Comparison of ENCODE assay signal across 9 mouse cellular contexts in the genomic region with DNA sequence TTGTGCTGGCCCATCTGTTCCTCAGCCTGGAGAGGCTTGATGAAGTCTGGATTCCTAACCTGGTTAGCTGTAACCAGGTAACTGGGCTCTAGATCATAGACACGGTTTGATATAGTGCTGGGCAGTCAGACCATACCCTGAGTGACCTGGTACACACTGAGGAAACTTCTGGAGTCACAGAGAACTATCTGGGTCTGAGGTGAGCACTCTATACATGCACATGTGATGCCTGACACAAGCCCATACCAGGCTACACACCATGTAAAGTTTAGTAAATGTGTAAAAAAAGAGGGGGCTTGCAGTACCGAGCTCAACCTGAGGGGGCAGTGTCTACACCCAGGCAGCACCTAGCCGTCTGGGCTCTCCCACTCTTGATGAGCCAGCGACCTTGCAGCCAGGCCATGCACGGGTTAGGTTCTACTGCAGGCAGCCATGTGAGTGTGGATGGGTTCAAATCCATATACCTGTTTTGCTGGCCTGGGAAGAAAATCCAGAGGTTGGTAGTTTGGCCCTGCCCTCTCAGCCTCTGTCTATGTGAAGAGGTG.
A peak's percentile ranks its signal among the peaks of the same experiment; 100 is the strongest.
DNase-seq lines count a peak whose midpoint lies in the region; ATAC-seq and TF ChIP-seq lines count a peak whose summit lies in the region.
"Had no signal": no experiment of that assay in that cellular context is flagged by ENCODE, and none has a peak within 500 bp of the region (broad histone marks: within the 10 kb centered on the region; RNA-seq: fewer than 3 reads in every experiment).

No protein-coding gene starts in this region.

- WGBS in cerebellum, adult 2 months = 28% methylated on average over 5 of the region's 5 CpGs
- 20% methylated on average over 5 of the region's 5 CpGs for WGBS in kidney, postnatal 0 days
- 17% methylated on average over 5 of the region's 5 CpGs for WGBS in lung, embryonic 15.5 days

- TF ChIP-seq CTCF in cerebellum, adult 2 months (IDR thresholded peaks at IDR 0.05; ENCODE audit: borderline replicate concordance, insufficient read depth, low read depth, low read length) = peak; percentile 98
- peak; percentile 93 for TF ChIP-seq CTCF in kidney, postnatal 0 days (IDR thresholded peaks at IDR 0.05; ENCODE audit: low read depth)

- ATAC-seq in kidney, postnatal 0 days (replicated peaks; ENCODE audit: low FRiP score, low read depth) = peak; percentile 45; the same call in 1 of the 2 replicates
- peak; percentile 35; the same call in 1 of the 2 replicates for ATAC-seq in lung, embryonic 15.5 days (ENCODE audit: borderline replicate concordance, extremely low read depth, low FRiP score, low TSS enrichment)

- DNase-seq in gastrocnemius, adult 18-20 months (ENCODE audit: low spot score) = peak; percentile 27
- no peak for DNase-seq in gastrocnemius, postnatal 25 days
- DNase-seq in MEL-GATA-1-ER (ENCODE audit: extremely low read depth, low read depth) = peak; percentile 36
- peak; percentile 65 to 73 for DNase-seq in cerebellum, adult 2 months
- peak; percentile 35 to 37 for DNase-seq in frontal cortex, postnatal 25 days (ENCODE audit: low spot score in 2 of 2)
- DNase-seq in kidney, postnatal 0 days (ENCODE audit: low spot score) = peak; percentile 79
- peak; percentile 13 for DNase-seq in skeletal muscle tissue, adult 2 months (ENCODE audit: low read depth, low spot score)

- H3K4me3 ChIP-seq in cerebellum, adult 2 months (replicated peaks; ENCODE audit: insufficient read depth, low read depth, low read length) = no peak overlapping the region
- no peak overlapping the region for H3K4me3 ChIP-seq in kidney, postnatal 0 days (replicated peaks; ENCODE audit: low read depth, low read length)
- no peak overlapping the region for H3K4me3 ChIP-seq in lung, embryonic 15.5 days
- H3K4me3 ChIP-seq: limb, embryonic 13.5 days had no signal

- no peak overlapping the region for H3K9ac ChIP-seq in kidney, postnatal 0 days (ENCODE audit: low read depth, low read length)
- no peak overlapping the region for H3K9ac ChIP-seq in lung, embryonic 15.5 days
- H3K9ac ChIP-seq: limb, embryonic 13.5 days had no signal

- H3K4me2 ChIP-seq in kidney, postnatal 0 days (ENCODE audit: low read length) = no peak overlapping the region
- no peak overlapping the region for H3K4me2 ChIP-seq in lung, embryonic 15.5 days
- H3K4me2 ChIP-seq: limb, embryonic 13.5 days had no signal

- H3K9me3 ChIP-seq in kidney, postnatal 0 days (replicated peaks; ENCODE audit: low read length) = no peaks in the 10 kb centered on the region
- H3K9me3 ChIP-seq in lung, embryonic 15.5 days = no peaks in the 10 kb centered on the region

- peaks cover 44% of the 10 kb centered on the region for H3K4me1 ChIP-seq in cerebellum, adult 2 months (ENCODE audit: control insufficient read depth, insufficient read depth, low read length)
- no peaks in the 10 kb centered on the region for H3K4me1 ChIP-seq in kidney, postnatal 0 days (replicated peaks; ENCODE audit: insufficient read depth, low read length)
- no peaks in the 10 kb centered on the region for H3K4me1 ChIP-seq in lung, embryonic 15.5 days
- H3K4me1 ChIP-seq: limb, embryonic 13.5 days had no signal

- 0 out of 2 replicates have a peak, but pooled peaks cover 9% of the 10 kb centered on the region for H3K36me3 ChIP-seq in kidney, postnatal 0 days (ENCODE audit: insufficient read depth, low read length)
- peaks cover 10% of the 10 kb centered on the region; the same call in 1 of the 2 replicates for H3K36me3 ChIP-seq in lung, embryonic 15.5 days

- TF ChIP-seq POLR2A in cerebellum, adult 2 months (IDR thresholded peaks at IDR 0.05; ENCODE audit: borderline replicate concordance, insufficient read depth, low read length) = no peak

- H3K27ac ChIP-seq in cerebellum, adult 2 months (ENCODE audit: insufficient read depth, low read length) = no peak overlapping the region
- no peak overlapping the region for H3K27ac ChIP-seq in kidney, postnatal 0 days
- no peak overlapping the region for H3K27ac ChIP-seq in lung, embryonic 15.5 days
- H3K27ac ChIP-seq: limb, embryonic 13.5 days had no signal

- H3K27me3 ChIP-seq in cerebellum, adult 2 months (ENCODE audit: control insufficient read depth, insufficient read depth, low read length) = no peaks in the 10 kb centered on the region
- no peaks in the 10 kb centered on the region for H3K27me3 ChIP-seq in kidney, postnatal 0 days (ENCODE audit: insufficient read depth, low read length)
- no peaks in the 10 kb centered on the region for H3K27me3 ChIP-seq in lung, embryonic 15.5 days
- H3K27me3 ChIP-seq: limb, embryonic 13.5 days had no signal
